Mouse (Mus musculus): Measurements from ENCODE around the gene Cyld.

DNA sequence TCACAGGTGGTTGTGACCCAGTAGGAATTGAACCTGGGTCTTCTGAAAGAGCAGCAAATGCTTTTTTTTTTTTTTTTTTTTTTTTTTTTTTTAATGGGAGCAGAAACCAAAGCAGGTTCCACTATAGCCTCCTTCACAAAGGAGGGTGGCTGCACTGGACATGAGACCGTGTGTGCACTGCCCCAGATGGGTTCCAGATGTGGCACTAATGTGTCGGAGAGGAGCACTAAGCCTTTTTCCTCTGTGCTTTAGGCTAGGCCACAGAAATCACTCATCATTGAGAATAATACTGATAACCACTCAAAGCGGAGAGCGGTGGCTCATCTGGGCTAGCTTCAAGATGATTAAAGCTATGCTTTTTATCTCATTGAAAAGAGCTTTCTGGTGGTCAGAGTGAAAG, 3.5 kb upstream of the Cyld start:
- TF ChIP-seq CTCF (IDR thresholded peaks at IDR 0.05; ENCODE audit: borderline replicate concordance, insufficient read depth, low read length) (no peak), POLR2A (IDR thresholded peaks at IDR 0.05; ENCODE audit: low read depth, low read length) (no peak)

Data from embryonic fibroblast, embryonic 13.5 days (primary cell).